Comparison of ENCODE assay signal across 13 mouse cellular contexts in genomic region chr2:20768681-20769080, GRCm38 (mm10).
DNase-seq lines count a peak whose midpoint lies in the region; ATAC-seq lines count a peak whose summit lies in the region.
"Had no signal": no experiment of that assay in that cellular context is flagged by ENCODE, and none has a peak within 500 bp of the region (broad histone marks: within the 10 kb centered on the region; RNA-seq: fewer than 3 reads in every experiment).

No protein-coding gene starts in this region.

- 0 out of 2 replicates have a peak, but pooled peaks cover 4% of the 10 kb centered on the region for H3K9me3 ChIP-seq in hindbrain, embryonic 10.5 days
- no peaks in the 10 kb centered on the region for H3K9me3 ChIP-seq in hindbrain, embryonic 16.5 days (ENCODE audit: control insufficient read depth, low read length)
- H3K9me3 ChIP-seq in neural tube, embryonic 15.5 days (replicated peaks), result no peaks in the 10 kb centered on the region
- H3K9me3 ChIP-seq in forebrain, embryonic 15.5 days, result no peaks in the 10 kb centered on the region
- H3K9me3 ChIP-seq: midbrain, embryonic 12.5 days; stomach, embryonic 15.5 days had no signal

- H3K4me2 ChIP-seq in hindbrain, embryonic 16.5 days (ENCODE audit: low read length), result no peak overlapping the region
- H3K4me2 ChIP-seq in neural tube, embryonic 15.5 days, result no peak overlapping the region
- H3K4me2 ChIP-seq in forebrain, embryonic 15.5 days (replicated peaks), result no peak overlapping the region
- H3K4me2 ChIP-seq: midbrain, embryonic 12.5 days; stomach, embryonic 15.5 days had no signal

- no peak for ATAC-seq in hindbrain, embryonic 16.5 days
- ATAC-seq in neural tube, embryonic 15.5 days (ENCODE audit: low FRiP score), result no peak
- ATAC-seq in forebrain, embryonic 15.5 days (replicated peaks), result no peak

- H3K4me1 ChIP-seq in hindbrain, embryonic 10.5 days (replicated peaks), result no peaks in the 10 kb centered on the region
- H3K4me1 ChIP-seq in hindbrain, embryonic 16.5 days (ENCODE audit: control insufficient read depth, insufficient read depth, low read depth, low read length), result no peaks in the 10 kb centered on the region
- no peaks in the 10 kb centered on the region for H3K4me1 ChIP-seq in neural tube, embryonic 15.5 days
- H3K4me1 ChIP-seq in forebrain, embryonic 15.5 days, result no peaks in the 10 kb centered on the region
- H3K4me1 ChIP-seq: midbrain, embryonic 12.5 days; stomach, embryonic 15.5 days had no signal

- H3K4me3 ChIP-seq in hindbrain, embryonic 10.5 days, result no peak overlapping the region
- no peak overlapping the region for H3K4me3 ChIP-seq in hindbrain, embryonic 16.5 days (ENCODE audit: low read length)
- no peak overlapping the region for H3K4me3 ChIP-seq in neural tube, embryonic 15.5 days (replicated peaks)
- H3K4me3 ChIP-seq in forebrain, embryonic 15.5 days, result no peak overlapping the region
- H3K4me3 ChIP-seq: midbrain, embryonic 12.5 days; stomach, embryonic 15.5 days had no signal

- no peak overlapping the region for H3K9ac ChIP-seq in hindbrain, embryonic 16.5 days (ENCODE audit: low read depth, low read length)
- no peak overlapping the region for H3K9ac ChIP-seq in neural tube, embryonic 15.5 days (replicated peaks)
- H3K9ac ChIP-seq in forebrain, embryonic 15.5 days (replicated peaks), result no peak overlapping the region
- H3K9ac ChIP-seq: midbrain, embryonic 12.5 days; stomach, embryonic 15.5 days had no signal

- H3K27ac ChIP-seq in hindbrain, embryonic 10.5 days, result no peak overlapping the region
- H3K27ac ChIP-seq in hindbrain, embryonic 16.5 days (ENCODE audit: low read depth, low read length), result no peak overlapping the region
- H3K27ac ChIP-seq in neural tube, embryonic 15.5 days (replicated peaks), result no peak overlapping the region
- no peak overlapping the region for H3K27ac ChIP-seq in forebrain, embryonic 15.5 days (replicated peaks)
- H3K27ac ChIP-seq: midbrain, embryonic 12.5 days; stomach, embryonic 15.5 days had no signal

- 0 out of 2 replicates have a peak, but pooled peaks cover 3% of the 10 kb centered on the region for H3K36me3 ChIP-seq in hindbrain, embryonic 10.5 days
- no peaks in the 10 kb centered on the region for H3K36me3 ChIP-seq in hindbrain, embryonic 16.5 days (ENCODE audit: control insufficient read depth, insufficient read depth, low read length)
- H3K36me3 ChIP-seq in neural tube, embryonic 15.5 days, result no peaks in the 10 kb centered on the region
- H3K36me3 ChIP-seq in forebrain, embryonic 15.5 days, result no peaks in the 10 kb centered on the region
- H3K36me3 ChIP-seq: midbrain, embryonic 12.5 days had no signal

- peak; percentile 24 for DNase-seq in hindbrain, embryonic 10.5 days (ENCODE audit: low spot score)
- peak; percentile 15 for DNase-seq in neural tube, embryonic 10.5 days (ENCODE audit: extremely low spot score, low spot score)
- DNase-seq in embryo, embryonic 11 days, result peak; percentile 26
- peak; percentile 29 for DNase-seq in yolk sac, embryonic 10.5 days (ENCODE audit: low spot score)
- no peak for DNase-seq in B cell, adult 2 months
- DNase-seq: adrenal gland, postnatal 10 days; cerebellum, adult 18-20 months; left cerebral cortex, postnatal 4 days had no signal

- 66% methylated on average over 5 of the region's 5 CpGs for WGBS in hindbrain, embryonic 10.5 days
- 71% methylated on average over 5 of the region's 5 CpGs for WGBS in hindbrain, embryonic 16.5 days
- WGBS in neural tube, embryonic 15.5 days, result 72% methylated on average over 5 of the region's 5 CpGs
- 70% methylated on average over 5 of the region's 5 CpGs for WGBS in forebrain, embryonic 15.5 days

- H3K27me3 ChIP-seq in hindbrain, embryonic 10.5 days (ENCODE audit: insufficient read depth, poor library complexity, severe bottlenecking), result no peaks in the 10 kb centered on the region
- no peaks in the 10 kb centered on the region for H3K27me3 ChIP-seq in hindbrain, embryonic 16.5 days (replicated peaks; ENCODE audit: control insufficient read depth, insufficient read depth, low read length)
- H3K27me3 ChIP-seq in neural tube, embryonic 15.5 days (replicated peaks), result no peaks in the 10 kb centered on the region
- H3K27me3 ChIP-seq in forebrain, embryonic 15.5 days, result no peaks in the 10 kb centered on the region
- H3K27me3 ChIP-seq: midbrain, embryonic 12.5 days; stomach, embryonic 15.5 days had no signal

Comparison
In these comparisons a context has a peak if more than half of its experiments do, and no peak if none do; other contexts are left out.
1. DNase-seq: peak in hindbrain, embryonic 10.5 days (single experiment), neural tube, embryonic 10.5 days (single experiment), embryo, embryonic 11 days (single experiment) and yolk sac, embryonic 10.5 days (single experiment); none in B cell, adult 2 months (0 of 2).